Mouse (Mus musculus): ENCODE data around the gene Tmem186. TPM values are rescaled to one million over a fixed set of nuclear protein-coding genes. Genes with fewer than 3 reads are reported as not detected.

Gene Tmem186
- polyA plus RNA-seq, 1 experiment from 2014 or later: 22.9 TPM

DNA sequence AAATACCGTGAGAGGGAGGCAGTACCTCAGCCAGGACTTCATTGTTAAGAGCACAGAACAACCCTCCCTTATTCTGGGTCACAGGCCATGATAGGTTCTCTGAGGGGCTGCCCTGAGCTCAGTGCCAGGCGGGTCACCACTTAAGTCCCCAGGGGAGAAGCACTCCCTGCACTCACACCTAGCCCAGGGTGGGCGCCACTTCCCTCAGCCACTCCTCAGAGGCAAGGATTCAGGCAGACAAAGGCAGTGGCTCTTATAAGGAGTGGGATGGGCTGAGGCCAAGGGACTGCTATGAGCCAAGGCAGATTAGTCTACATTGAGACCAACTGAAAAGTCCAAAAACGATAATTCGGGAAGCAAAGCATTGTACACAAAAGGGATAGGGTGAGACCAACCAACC is 27.9 kb upstream of the Tmem186 start:
- H3K4me3 ChIP-seq (replicated peaks): no peak overlapping the region
- H3K36me3 ChIP-seq: peaks cover 51% of the 10 kb centered on the region
- no peaks in the 10 kb centered on the region for H3K27me3 ChIP-seq
- peaks cover 37% of the 10 kb centered on the region for H3K4me1 ChIP-seq (replicated peaks)
- no peak overlapping the region for H3K27ac ChIP-seq
- no peak overlapping the region for H3K4me2 ChIP-seq
- H3K9ac ChIP-seq (replicated peaks): no peak overlapping the region
- no peak for ATAC-seq (ENCODE audit: insufficient number of reproducible peaks, insufficient read depth, low FRiP score, low TSS enrichment, low read depth)
- no peaks in the 10 kb centered on the region for H3K9me3 ChIP-seq
- WGBS: 88% methylated on average over 5 of the region's 5 CpGs

DNA sequence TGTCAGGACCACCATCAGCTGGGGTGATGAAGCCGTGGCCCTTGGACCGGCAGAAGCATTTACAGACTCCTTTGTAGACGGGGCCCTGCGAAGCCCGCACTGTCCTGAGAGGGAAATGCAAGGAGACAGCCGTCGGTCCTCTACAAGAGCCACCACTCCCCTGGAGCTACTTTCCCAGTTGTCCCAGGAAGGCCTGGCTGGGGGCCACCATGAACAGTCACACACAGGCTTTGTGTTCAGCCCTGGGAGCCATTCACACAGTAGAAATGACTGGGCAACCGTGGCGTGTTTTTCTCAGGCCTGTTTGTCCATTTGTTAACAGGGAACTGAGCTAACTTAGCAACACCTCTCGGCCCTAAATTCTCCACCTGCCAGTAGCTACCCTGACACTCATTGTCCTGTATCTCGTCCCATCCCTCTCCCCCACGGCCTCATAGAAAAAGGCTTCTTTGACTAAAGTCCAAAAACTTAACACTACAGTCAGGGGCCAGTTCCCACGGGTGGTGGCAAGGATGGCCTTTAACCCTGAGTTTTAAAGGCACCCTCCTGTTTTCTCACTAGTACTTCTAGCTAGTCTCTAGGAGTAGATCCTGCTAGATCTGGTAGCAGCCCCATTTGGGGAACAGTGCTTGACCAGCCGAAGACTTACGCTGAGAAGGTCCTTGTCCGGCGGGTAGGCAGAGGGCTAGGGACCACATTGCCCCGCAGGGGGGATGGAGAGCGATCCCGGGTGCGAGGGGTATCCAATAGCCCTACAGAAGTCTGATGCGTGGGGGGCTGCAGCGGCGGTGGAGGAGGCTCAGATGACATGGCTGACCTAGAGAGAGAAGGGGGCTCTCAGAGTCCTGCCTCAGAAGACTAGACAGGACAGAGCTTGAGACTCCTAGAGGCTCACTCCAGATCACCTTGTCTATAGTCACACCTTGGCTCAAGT is 26.4 kb upstream of the Tmem186 start:
- Histone ChIP-seq H3K4me1 (replicated peaks) (peaks cover 22% of the 10 kb centered on the region), H3K36me3 (peaks cover 64% of the 10 kb centered on the region)
- WGBS: 88% methylated on average over 24 of the region's 24 CpGs

DNA sequence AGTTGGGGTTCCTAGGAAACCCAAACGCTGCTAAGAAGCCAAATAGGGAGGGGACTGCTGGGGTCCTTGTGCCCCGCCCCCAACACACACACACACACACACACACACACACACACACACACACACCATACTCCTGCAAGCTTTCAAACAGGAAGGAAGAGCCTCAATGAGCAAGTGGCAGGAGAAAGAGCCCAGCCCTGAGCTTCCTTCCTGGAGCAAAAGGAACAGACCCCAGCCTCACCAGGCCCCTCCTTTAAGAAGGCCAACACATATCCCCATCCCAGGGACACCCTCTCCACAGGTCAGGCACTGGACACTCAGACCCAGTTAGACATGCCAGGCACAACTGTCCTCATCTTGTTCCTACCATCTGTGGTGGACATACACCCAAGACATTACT is 25.5 kb upstream of the Tmem186 start:
- H3K4me1 ChIP-seq (replicated peaks): peaks cover 14% of the 10 kb centered on the region
- no peak overlapping the region for H3K27ac ChIP-seq
- peaks cover 71% of the 10 kb centered on the region for H3K36me3 ChIP-seq
- H3K4me3 ChIP-seq (replicated peaks): no peak overlapping the region
- 80% methylated on average over 2 of the region's 2 CpGs for WGBS
- ATAC-seq (ENCODE audit: insufficient number of reproducible peaks, insufficient read depth, low FRiP score, low TSS enrichment, low read depth): no peak
- no peak overlapping the region for H3K4me2 ChIP-seq
- H3K9ac ChIP-seq (replicated peaks): no peak overlapping the region
- H3K27me3 ChIP-seq: no peaks in the 10 kb centered on the region
- no peaks in the 10 kb centered on the region for H3K9me3 ChIP-seq

More for the DNA sequence above, 26.4 kb upstream of the Tmem186 start:
- Histone ChIP-seq H3K9me3 (no peaks in the 10 kb centered on the region), H3K27ac (no peak overlapping the region), H3K4me2 (no peak overlapping the region), H3K9ac (replicated peaks) (no peak overlapping the region), H3K4me3 (replicated peaks) (no peak overlapping the region), H3K27me3 (no peaks in the 10 kb centered on the region)
- no peak for ATAC-seq (ENCODE audit: insufficient number of reproducible peaks, insufficient read depth, low FRiP score, low TSS enrichment, low read depth)

DNA sequence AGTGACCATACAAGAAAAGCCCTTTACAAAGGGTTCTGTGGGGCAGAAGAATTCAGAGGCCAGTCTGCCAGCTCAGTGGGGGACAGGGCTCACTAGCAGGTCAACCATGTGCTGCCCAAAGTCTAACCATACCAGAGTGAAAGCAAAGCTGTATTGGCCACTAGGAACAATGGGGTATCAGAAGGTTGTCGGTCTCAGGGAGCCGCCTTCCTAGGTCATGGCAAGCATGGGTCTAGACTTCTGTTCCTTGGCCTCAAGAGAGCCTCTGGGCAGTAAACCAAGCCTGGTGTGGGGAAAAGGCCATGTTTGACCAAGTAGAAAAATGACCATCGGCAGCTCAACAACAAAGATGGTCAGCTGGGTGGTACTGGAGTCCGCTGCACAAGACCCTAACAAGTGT is 21.3 kb upstream of the Tmem186 start:
- Histone ChIP-seq H3K36me3 (peaks cover 92% of the 10 kb centered on the region), H3K4me1 (replicated peaks) (no peaks in the 10 kb centered on the region), H3K4me2 (no peak overlapping the region), H3K27ac (no peak overlapping the region), H3K9me3 (no peaks in the 10 kb centered on the region), H3K4me3 (replicated peaks) (no peak overlapping the region), H3K27me3 (no peaks in the 10 kb centered on the region), H3K9ac (replicated peaks) (no peak overlapping the region)
- ATAC-seq (ENCODE audit: insufficient number of reproducible peaks, insufficient read depth, low FRiP score, low TSS enrichment, low read depth): no peak
- WGBS: 96% methylated on average over 4 of the region's 4 CpGs

DNA sequence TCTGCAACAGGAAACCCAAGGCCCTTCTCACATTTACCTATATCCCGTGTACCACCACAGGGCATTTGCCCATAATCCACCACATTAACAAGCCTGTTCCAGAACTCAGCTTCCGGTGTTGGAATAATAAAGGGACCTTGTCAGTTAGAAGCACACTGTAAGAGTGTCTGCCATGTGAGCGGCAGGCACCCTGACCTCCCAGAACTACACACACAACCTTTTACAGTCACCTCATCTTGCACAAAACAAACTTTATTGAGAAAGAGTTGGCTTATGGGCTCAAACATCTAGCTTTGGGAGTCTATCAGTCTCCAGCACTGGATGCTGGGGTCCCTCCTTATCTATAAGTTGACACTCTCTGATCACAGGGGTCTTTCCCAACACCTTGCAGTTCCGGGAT is 20.8 kb upstream of the Tmem186 start:
- 78% methylated on average over 4 of the region's 4 CpGs for WGBS
- no peak for ATAC-seq (ENCODE audit: insufficient number of reproducible peaks, insufficient read depth, low FRiP score, low TSS enrichment, low read depth)

DNA sequence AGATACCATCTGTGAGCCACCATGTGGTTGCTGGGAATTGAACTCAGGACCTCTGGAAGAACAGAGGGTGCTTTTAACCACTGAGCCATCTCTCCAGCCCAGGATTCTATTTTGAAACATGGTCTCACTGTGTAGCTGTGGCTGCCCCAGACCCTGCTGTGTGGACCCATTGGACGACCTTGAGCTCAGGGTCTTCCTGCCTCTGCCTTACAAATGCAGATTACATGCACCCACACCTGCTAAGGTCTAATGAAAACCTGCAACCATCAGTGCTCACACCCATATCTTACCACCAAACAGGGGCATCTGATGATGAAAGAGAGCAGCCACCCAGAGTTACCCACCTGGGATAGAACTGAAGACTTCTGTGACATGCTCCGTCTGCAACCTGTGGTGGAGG is 18.7 kb upstream of the Tmem186 start:
- H3K36me3 ChIP-seq: peaks cover 83% of the 10 kb centered on the region
- H3K9me3 ChIP-seq: no peaks in the 10 kb centered on the region
- no peak overlapping the region for H3K27ac ChIP-seq
- no peaks in the 10 kb centered on the region for H3K4me1 ChIP-seq (replicated peaks)
- H3K4me3 ChIP-seq (replicated peaks): no peak overlapping the region
- ATAC-seq (ENCODE audit: insufficient number of reproducible peaks, insufficient read depth, low FRiP score, low TSS enrichment, low read depth): no peak
- WGBS: 75% methylated on average over 2 of the region's 2 CpGs
- H3K27me3 ChIP-seq: no peaks in the 10 kb centered on the region
- H3K9ac ChIP-seq (replicated peaks): no peak overlapping the region
- H3K4me2 ChIP-seq: no peak overlapping the region

More for the DNA sequence above, 20.8 kb upstream of the Tmem186 start:
- no peak overlapping the region for H3K4me2 ChIP-seq
- peaks cover 87% of the 10 kb centered on the region for H3K36me3 ChIP-seq
- H3K4me3 ChIP-seq (replicated peaks): no peak overlapping the region
- H3K9me3 ChIP-seq: no peaks in the 10 kb centered on the region
- H3K9ac ChIP-seq (replicated peaks): no peak overlapping the region
- H3K27ac ChIP-seq: no peak overlapping the region
- H3K4me1 ChIP-seq (replicated peaks): no peaks in the 10 kb centered on the region
- no peaks in the 10 kb centered on the region for H3K27me3 ChIP-seq

DNA sequence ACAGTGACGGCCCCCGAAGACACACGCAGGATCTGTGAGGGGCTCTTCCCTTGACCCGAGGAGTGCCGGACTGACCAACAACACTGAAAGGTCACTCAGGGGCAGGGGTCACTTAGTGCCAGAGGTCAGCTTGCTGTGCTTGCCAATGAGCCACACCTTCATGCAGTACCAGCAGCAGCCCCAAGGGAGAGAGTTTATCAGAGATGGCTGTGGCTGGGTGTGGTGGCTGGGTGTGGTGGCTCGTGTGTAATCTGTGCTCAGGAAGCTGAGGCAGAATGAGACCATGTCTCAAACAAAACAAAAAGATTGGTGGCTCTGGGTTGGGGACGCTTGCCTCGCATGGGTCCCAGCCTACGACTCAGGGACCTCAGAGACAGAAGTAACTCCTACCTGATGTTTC is 18.1 kb upstream of the Tmem186 start:
- H3K27ac ChIP-seq: no peak overlapping the region
- H3K36me3 ChIP-seq: peaks cover 86% of the 10 kb centered on the region
- no peak overlapping the region for H3K9ac ChIP-seq (replicated peaks)
- no peak for ATAC-seq (ENCODE audit: insufficient number of reproducible peaks, insufficient read depth, low FRiP score, low TSS enrichment, low read depth)
- 83% methylated on average over 9 of the region's 9 CpGs for WGBS
- no peaks in the 10 kb centered on the region for H3K27me3 ChIP-seq
- H3K4me2 ChIP-seq: no peak overlapping the region
- no peak overlapping the region for H3K4me3 ChIP-seq (replicated peaks)
- no peaks in the 10 kb centered on the region for H3K9me3 ChIP-seq
- no peaks in the 10 kb centered on the region for H3K4me1 ChIP-seq (replicated peaks)

DNA sequence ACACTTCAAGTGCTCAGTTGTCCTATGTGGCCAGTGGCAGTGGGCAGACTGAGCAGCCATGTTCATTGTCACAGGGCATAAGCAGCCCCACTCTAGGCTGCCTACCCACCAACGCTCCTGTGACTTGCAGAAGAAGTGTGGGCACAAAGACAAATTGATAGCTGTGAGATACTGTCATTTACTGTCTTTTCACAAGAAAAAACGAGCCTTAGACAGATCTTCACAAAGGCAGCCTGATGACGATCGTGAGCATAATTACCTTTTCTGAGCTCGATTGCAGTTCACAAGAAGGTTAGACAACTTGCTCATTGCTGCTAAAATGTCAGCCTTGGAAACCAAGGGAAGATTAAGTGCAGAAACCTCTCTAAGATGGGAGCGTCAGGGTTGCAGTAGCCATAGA is 17.6 kb upstream of the Tmem186 start:
- Histone ChIP-seq H3K36me3 (peaks cover 86% of the 10 kb centered on the region), H3K4me1 (replicated peaks) (no peaks in the 10 kb centered on the region), H3K9ac (replicated peaks) (no peak overlapping the region), H3K27ac (no peak overlapping the region), H3K9me3 (no peaks in the 10 kb centered on the region), H3K4me3 (replicated peaks) (no peak overlapping the region), H3K4me2 (no peak overlapping the region), H3K27me3 (no peaks in the 10 kb centered on the region)
- ATAC-seq (ENCODE audit: insufficient number of reproducible peaks, insufficient read depth, low FRiP score, low TSS enrichment, low read depth): no peak
- 77% methylated on average over 6 of the region's 6 CpGs for WGBS

DNA sequence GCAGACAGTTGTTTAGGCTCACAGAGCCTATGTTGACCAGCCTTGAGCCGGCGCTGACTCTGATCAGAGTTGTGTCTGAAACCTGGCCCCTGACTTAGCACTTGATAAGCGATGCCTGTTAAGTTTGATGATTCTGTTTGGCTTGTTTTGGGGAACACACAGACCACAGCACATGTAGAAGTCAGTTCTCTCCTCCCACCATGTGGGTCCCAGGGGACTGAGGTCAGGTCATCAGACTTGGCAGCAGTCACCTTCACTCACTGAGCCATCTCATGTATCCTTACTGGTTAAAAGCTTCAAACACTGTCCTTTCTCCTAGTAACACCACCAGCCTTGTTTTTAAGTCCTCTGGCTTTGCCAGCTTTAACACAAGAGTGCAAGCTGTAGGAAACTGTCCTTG is 12.5 kb upstream of the Tmem186 start:
- Histone ChIP-seq H3K27ac (no peak overlapping the region), H3K9ac (replicated peaks) (no peak overlapping the region), H3K36me3 (peaks cover 88% of the 10 kb centered on the region), H3K4me3 (replicated peaks) (no peak overlapping the region), H3K4me1 (replicated peaks) (no peaks in the 10 kb centered on the region), H3K4me2 (no peak overlapping the region), H3K27me3 (no peaks in the 10 kb centered on the region), H3K9me3 (no peaks in the 10 kb centered on the region)
- ATAC-seq (ENCODE audit: insufficient number of reproducible peaks, insufficient read depth, low FRiP score, low TSS enrichment, low read depth): no peak
- WGBS: 95% methylated on average over 3 of the region's 3 CpGs

DNA sequence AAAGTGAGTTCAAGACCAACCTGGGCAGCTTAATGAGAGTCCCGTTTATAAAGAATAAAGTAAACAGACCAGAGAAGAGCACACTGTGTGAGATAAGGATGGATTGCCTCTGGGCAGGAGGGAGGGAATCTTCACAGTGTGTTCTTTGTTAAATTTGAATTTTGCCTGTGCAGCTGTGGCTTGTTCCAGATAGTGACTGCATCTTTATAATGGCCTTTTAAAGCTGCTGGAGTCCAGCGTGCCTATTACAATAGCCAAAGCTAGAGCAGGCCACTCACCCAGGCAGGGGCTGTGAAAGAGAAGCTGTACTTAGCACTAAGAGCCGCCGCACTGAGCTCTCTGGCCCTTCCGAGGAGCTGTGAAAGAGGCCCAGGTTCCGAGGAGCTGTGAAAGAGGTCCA is 8.0 kb upstream of the Tmem186 start:
- Histone ChIP-seq H3K9me3 (no peaks in the 10 kb centered on the region), H3K4me2 (no peak overlapping the region), H3K4me1 (replicated peaks) (no peaks in the 10 kb centered on the region), H3K9ac (replicated peaks) (no peak overlapping the region), H3K27ac (no peak overlapping the region), H3K36me3 (peaks cover 92% of the 10 kb centered on the region), H3K4me3 (replicated peaks) (no peak overlapping the region), H3K27me3 (no peaks in the 10 kb centered on the region)
- no peak for ATAC-seq (ENCODE audit: insufficient number of reproducible peaks, insufficient read depth, low FRiP score, low TSS enrichment, low read depth)
- 83% methylated on average over 6 of the region's 6 CpGs for WGBS

DNA sequence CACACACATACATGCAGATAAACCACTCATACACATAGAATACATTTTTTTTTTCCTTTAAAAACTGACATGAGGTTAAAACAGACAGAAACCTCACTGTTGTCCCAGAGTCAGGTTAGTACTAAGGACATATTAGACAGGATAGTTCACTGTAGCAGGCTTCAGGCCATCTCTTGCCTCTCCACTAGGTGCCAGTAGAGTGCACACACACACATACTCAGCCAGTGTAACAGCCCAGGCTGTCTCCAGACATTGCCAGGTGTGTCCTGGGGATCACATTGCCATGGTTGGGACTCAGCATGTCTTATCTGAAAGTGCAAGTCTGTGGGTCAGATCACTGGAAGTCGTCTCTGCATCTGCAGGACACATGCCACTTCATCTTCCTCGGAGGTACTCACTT is 6.3 kb upstream of the Tmem186 start:
- Histone ChIP-seq H3K9me3 (no peaks in the 10 kb centered on the region), H3K27ac (no peak overlapping the region), H3K4me3 (replicated peaks) (no peak overlapping the region), H3K36me3 (peaks cover 78% of the 10 kb centered on the region), H3K4me1 (replicated peaks) (no peaks in the 10 kb centered on the region), H3K27me3 (no peaks in the 10 kb centered on the region), H3K9ac (replicated peaks) (no peak overlapping the region), H3K4me2 (no peak overlapping the region)
- ATAC-seq (ENCODE audit: insufficient number of reproducible peaks, insufficient read depth, low FRiP score, low TSS enrichment, low read depth): peak; percentile 71; the same call in 1 of the 2 replicates
- WGBS: 76% methylated on average over 2 of the region's 2 CpGs
